Mouse (Mus musculus) cerebellum, postnatal 25 days (tissue): ENCODE data around the gene Xylt1.

Experiments
- DNase-seq, 2 experiments: peaks; one replicate each; pipeline ENCODE4 v3.0.0; 2021; ENCODE audit warnings: mixed read lengths in 2 of 2

Xylt1 gene

DNA sequence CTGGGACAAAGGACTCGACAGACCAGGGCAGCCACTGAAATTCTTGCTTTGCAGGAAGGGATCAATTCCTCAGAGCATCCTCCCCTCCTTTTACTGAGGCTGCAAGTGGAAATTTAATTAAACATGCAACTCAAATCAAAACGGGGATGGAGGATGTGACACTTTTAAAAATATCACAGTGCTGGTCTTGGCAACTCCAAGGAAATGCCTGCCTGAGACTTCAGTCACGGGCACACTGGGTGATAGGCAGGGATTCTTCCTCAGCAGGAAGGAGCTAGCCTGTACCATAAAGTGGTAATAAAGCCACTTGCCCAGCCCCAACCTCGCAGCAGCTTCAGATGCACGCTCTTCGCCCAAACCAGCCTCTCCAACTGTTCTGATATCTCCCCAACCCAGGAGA lies 339.6 kb downstream of the Xylt1 start:
- DNase-seq, result no peak
